Mouse (Mus musculus): Measurements from ENCODE around the gene Pdzd2. TPM values are rescaled to one million over a fixed set of nuclear protein-coding genes. Genes with fewer than 3 reads are reported as not detected.

Pdzd2 gene
- polyA plus RNA-seq, 1 experiment from 2014 or later = 13.7 TPM

DNA sequence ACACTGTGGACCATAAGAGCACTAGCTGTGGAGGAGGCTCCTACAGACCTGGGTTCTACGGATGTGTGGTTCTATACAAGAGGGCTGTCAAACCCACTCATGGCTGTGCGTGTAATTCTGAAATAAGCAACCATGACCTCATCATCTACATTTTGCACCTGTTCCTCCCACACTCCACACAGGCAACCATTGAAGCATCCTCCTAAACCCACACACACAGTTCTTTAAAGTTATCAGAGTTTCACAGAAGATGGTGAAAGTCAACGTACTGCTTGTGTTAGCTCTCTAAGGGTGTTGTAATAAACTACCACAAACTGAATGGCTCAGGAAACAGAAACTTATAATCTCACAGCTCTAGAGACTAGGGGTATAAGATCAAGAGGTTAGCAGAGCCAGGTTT is 151.1 kb downstream of the Pdzd2 start:
- no peaks in the 10 kb centered on the region for H3K36me3 ChIP-seq
- H3K9me3 ChIP-seq = no peaks in the 10 kb centered on the region
- no peak for ATAC-seq (ENCODE audit: insufficient number of reproducible peaks, insufficient read depth, low FRiP score, low TSS enrichment)
- H3K4me3 ChIP-seq = no peak overlapping the region
- no peaks in the 10 kb centered on the region for H3K4me1 ChIP-seq
- no peak overlapping the region for H3K27ac ChIP-seq
- no peak overlapping the region for H3K9ac ChIP-seq
- H3K27me3 ChIP-seq = no peaks in the 10 kb centered on the region
- no peak overlapping the region for H3K4me2 ChIP-seq (replicated peaks)
- 97% methylated on average over 3 of the region's 3 CpGs for WGBS

GRCm38 (mm10) chr15:12586852-12587424 is 152.8 kb downstream of the Pdzd2 start:
- Histone ChIP-seq H3K9ac (no peak overlapping the region), H3K4me3 (no peak overlapping the region), H3K27ac (no peak overlapping the region), H3K36me3 (no peaks in the 10 kb centered on the region), H3K4me2 (replicated peaks) (no peak overlapping the region), H3K4me1 (no peaks in the 10 kb centered on the region), H3K27me3 (no peaks in the 10 kb centered on the region), H3K9me3 (no peaks in the 10 kb centered on the region)
- no peak for ATAC-seq (ENCODE audit: insufficient number of reproducible peaks, insufficient read depth, low FRiP score, low TSS enrichment)
- WGBS = 69% methylated on average over 4 of the region's 4 CpGs

DNA sequence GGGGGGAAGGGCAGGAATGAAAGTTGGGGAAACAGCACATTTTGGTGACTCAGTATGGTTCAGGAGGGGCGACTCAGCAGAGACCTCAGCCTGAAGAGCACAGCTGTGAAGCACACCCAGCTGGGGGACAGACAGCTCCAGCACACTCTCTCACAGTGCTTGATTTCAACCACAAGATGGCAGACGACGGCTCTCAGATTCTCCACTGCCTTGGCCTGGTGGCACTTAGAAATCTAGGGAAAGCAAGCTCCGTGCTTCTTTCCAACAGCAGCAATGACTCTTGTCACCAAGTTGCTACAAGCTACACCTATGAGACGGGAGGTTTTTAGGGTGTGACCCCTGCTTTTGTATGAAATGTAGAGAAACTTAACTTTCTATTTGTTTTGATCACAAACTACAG is 153.6 kb downstream of the Pdzd2 start:
- Histone ChIP-seq H3K27ac (no peak overlapping the region), H3K27me3 (no peaks in the 10 kb centered on the region), H3K9ac (no peak overlapping the region), H3K9me3 (no peaks in the 10 kb centered on the region), H3K36me3 (no peaks in the 10 kb centered on the region), H3K4me3 (no peak overlapping the region), H3K4me1 (no peaks in the 10 kb centered on the region), H3K4me2 (replicated peaks) (no peak overlapping the region)
- 6% methylated on average over 5 of the region's 5 CpGs for WGBS
- peak; percentile 90 for ATAC-seq (ENCODE audit: insufficient number of reproducible peaks, insufficient read depth, low FRiP score, low TSS enrichment)

DNA sequence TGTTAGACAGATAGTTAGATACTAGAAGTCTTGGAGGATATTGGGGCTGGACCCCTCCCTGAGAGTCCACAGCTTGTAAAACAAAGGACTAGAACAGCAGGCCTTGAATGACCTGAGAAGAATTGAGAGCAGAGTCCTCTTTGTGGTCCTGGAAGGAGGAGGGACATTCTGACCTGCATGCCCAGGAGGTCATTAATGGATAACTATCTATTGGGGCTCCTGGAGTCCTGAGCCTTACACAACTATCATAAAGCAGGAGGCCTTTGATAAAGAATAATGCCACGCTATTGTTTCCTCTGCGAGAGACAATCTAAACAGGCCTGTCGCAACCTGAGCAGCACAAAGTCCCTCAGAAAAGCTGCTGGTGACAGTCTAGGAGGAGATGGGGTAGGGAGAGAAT is 156.7 kb downstream of the Pdzd2 start:
- Histone ChIP-seq H3K36me3 (no peaks in the 10 kb centered on the region), H3K27me3 (no peaks in the 10 kb centered on the region), H3K9ac (no peak overlapping the region), H3K4me3 (no peak overlapping the region), H3K4me2 (replicated peaks) (no peak overlapping the region), H3K9me3 (no peaks in the 10 kb centered on the region), H3K4me1 (no peaks in the 10 kb centered on the region), H3K27ac (no peak overlapping the region)
- 91% methylated on average over 3 of the region's 3 CpGs for WGBS
- no peak for ATAC-seq (ENCODE audit: insufficient number of reproducible peaks, insufficient read depth, low FRiP score, low TSS enrichment)

DNA sequence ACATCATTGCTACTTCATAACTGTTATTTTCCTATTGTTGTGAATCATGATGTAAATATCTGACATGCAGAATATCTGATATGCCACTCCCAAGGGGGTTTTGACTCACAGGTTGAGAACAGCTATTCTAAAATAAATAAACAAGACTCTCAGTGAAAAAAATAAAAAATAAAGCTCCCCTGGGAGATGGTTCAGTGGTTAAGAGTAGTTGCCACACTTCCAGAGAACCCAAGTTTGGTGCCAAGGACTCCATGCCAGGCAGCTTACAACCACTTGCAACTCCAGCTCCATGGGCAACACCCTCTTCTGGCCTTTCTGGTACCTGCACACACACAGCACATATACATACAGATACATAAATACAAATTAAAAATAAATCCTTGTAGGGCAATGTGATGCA is 157.3 kb downstream of the Pdzd2 start:
- no peak for ATAC-seq (ENCODE audit: insufficient number of reproducible peaks, insufficient read depth, low FRiP score, low TSS enrichment)
- no peaks in the 10 kb centered on the region for H3K9me3 ChIP-seq

GRCm38 (mm10) chr15:12579196-12579595 is 160.5 kb downstream of the Pdzd2 start:
- Histone ChIP-seq H3K27ac (no peak overlapping the region), H3K4me2 (replicated peaks) (no peak overlapping the region), H3K9ac (no peak overlapping the region), H3K9me3 (no peaks in the 10 kb centered on the region), H3K4me3 (no peak overlapping the region), H3K36me3 (no peaks in the 10 kb centered on the region), H3K27me3 (no peaks in the 10 kb centered on the region), H3K4me1 (peaks cover 10% of the 10 kb centered on the region; the same call in 1 of the 2 replicates)
- no peak for ATAC-seq (ENCODE audit: insufficient number of reproducible peaks, insufficient read depth, low FRiP score, low TSS enrichment)
- WGBS = 78% methylated on average over 6 of the region's 6 CpGs

More for the DNA sequence above, 157.3 kb downstream of the Pdzd2 start:
- Histone ChIP-seq H3K4me2 (replicated peaks) (no peak overlapping the region), H3K27me3 (no peaks in the 10 kb centered on the region), H3K9ac (no peak overlapping the region), H3K4me1 (peaks cover 1% of the 10 kb centered on the region; the same call in 1 of the 2 replicates), H3K4me3 (no peak overlapping the region), H3K36me3 (no peaks in the 10 kb centered on the region), H3K27ac (no peak overlapping the region)

DNA sequence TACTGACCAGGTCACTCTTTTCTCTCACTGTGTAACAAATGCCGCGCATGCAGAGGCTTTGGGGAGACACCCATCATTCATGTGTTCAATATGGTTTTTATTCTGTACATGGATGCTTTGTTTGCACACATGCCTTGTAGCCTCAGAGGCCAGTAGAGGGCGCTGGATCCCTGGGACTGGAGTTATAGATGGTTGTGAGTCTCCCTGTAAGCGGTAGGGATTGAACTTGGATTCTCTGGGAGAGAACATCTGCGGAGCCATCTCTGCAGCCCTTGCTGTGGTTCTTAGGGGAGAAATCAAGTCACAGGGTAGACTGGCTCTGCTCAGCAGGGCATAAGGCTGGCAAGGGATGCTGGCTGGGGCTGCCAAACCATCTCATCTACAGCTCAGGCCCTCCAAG is 161.4 kb downstream of the Pdzd2 start:
- Histone ChIP-seq H3K4me2 (replicated peaks) (no peak overlapping the region), H3K4me1 (peaks cover 10% of the 10 kb centered on the region; the same call in 1 of the 2 replicates), H3K4me3 (no peak overlapping the region), H3K27me3 (no peaks in the 10 kb centered on the region), H3K36me3 (no peaks in the 10 kb centered on the region), H3K27ac (no peak overlapping the region), H3K9me3 (no peaks in the 10 kb centered on the region), H3K9ac (no peak overlapping the region)
- WGBS = 38% methylated on average over 5 of the region's 5 CpGs
- no peak for ATAC-seq (ENCODE audit: insufficient number of reproducible peaks, insufficient read depth, low FRiP score, low TSS enrichment)

- 69% methylated on average over 6 of the region's 6 CpGs for WGBS
- H3K27me3 ChIP-seq = no peaks in the 10 kb centered on the region
- H3K36me3 ChIP-seq = no peaks in the 10 kb centered on the region
- ATAC-seq (ENCODE audit: insufficient number of reproducible peaks, insufficient read depth, low FRiP score, low TSS enrichment) = no peak
- H3K27ac ChIP-seq = no peak overlapping the region
- H3K9ac ChIP-seq = no peak overlapping the region
- H3K4me3 ChIP-seq = no peak overlapping the region
- H3K9me3 ChIP-seq = no peaks in the 10 kb centered on the region
- H3K4me2 ChIP-seq (replicated peaks) = no peak overlapping the region; the same call in 1 of the 2 replicates
- H3K4me1 ChIP-seq = peaks cover 10% of the 10 kb centered on the region; the same call in 1 of the 2 replicates
Observed at GRCm38 (mm10) chr15:12577715-12578114, 162.0 kb downstream of the Pdzd2 start.

DNA sequence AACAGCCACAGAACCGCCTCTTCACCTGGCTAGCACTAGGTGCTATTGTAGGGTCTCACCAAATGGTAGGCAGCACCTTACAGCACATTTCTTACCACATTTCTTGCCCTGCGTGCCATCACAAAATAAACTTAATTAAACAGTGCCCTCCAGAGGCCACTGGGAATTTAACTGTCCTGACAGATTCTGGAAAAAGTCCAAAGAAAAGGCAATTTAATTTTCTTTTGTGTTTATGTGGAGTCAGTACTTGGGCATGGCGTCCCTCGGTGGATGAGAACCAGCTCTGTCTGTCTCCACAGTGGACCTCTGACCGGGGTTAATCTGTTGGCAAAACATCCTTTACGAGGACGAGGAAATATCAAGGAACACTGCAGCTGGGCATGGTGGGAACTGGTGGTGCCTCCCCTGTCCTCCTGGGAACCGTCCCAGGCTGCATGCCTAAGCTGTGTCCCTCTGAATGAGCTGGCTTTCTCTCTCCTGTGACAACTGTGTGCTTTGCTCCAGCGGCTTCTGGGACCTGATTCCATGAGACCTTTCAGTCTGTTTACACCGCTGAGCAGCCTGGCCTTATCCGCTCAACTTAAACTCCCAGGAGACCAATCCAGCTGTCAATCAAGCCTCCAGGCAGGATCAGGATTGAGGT is 162.5 kb downstream of the Pdzd2 start:
- peaks cover 10% of the 10 kb centered on the region; the same call in 1 of the 2 replicates for H3K4me1 ChIP-seq
- peak overlapping the region; percentile 28 for H3K4me2 ChIP-seq (replicated peaks)
- no peak overlapping the region for H3K9ac ChIP-seq
- 22% methylated on average over 11 of the region's 11 CpGs for WGBS
- no peak overlapping the region for H3K27ac ChIP-seq
- no peaks in the 10 kb centered on the region for H3K9me3 ChIP-seq
- H3K36me3 ChIP-seq = no peaks in the 10 kb centered on the region
- no peaks in the 10 kb centered on the region for H3K27me3 ChIP-seq
- H3K4me3 ChIP-seq = no peak overlapping the region
- no peak for ATAC-seq (ENCODE audit: insufficient number of reproducible peaks, insufficient read depth, low FRiP score, low TSS enrichment)

DNA sequence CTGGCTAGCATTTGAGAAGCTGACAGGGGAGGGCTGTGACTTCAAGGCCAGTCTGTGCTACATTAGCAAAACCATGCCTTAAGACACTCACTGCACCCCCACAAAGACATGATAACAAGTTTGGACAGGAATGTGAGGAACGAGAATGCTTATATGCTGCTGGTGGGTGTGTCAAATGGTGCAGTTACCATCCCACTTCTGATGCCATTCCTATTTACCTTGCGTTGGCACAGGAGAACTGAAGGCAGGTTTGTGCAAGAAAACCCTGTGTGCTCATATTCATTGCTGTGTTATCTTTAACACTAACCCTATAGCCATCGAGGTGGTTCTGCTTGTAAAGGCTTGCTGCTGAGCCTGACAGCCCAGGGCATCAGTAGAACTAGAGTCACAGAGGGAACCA is 166.1 kb downstream of the Pdzd2 start:
- 81% methylated on average over 3 of the region's 3 CpGs for WGBS
- Histone ChIP-seq H3K27ac (no peak overlapping the region), H3K4me2 (replicated peaks) (no peak overlapping the region), H3K4me3 (no peak overlapping the region), H3K9me3 (no peaks in the 10 kb centered on the region), H3K36me3 (no peaks in the 10 kb centered on the region), H3K4me1 (peaks cover 10% of the 10 kb centered on the region; the same call in 1 of the 2 replicates), H3K9ac (no peak overlapping the region), H3K27me3 (no peaks in the 10 kb centered on the region)
- no peak for ATAC-seq (ENCODE audit: insufficient number of reproducible peaks, insufficient read depth, low FRiP score, low TSS enrichment)

- no peaks in the 10 kb centered on the region for H3K4me1 ChIP-seq
- H3K27ac ChIP-seq = no peak overlapping the region
- H3K9ac ChIP-seq = no peak overlapping the region
- no peak overlapping the region for H3K4me3 ChIP-seq
- no peak for ATAC-seq (ENCODE audit: insufficient number of reproducible peaks, insufficient read depth, low FRiP score, low TSS enrichment)
- 64% methylated on average over 4 of the region's 4 CpGs for WGBS
- H3K27me3 ChIP-seq = no peaks in the 10 kb centered on the region
- H3K36me3 ChIP-seq = no peaks in the 10 kb centered on the region
- H3K9me3 ChIP-seq = no peaks in the 10 kb centered on the region
- H3K4me2 ChIP-seq (replicated peaks) = no peak overlapping the region
Observed at GRCm38 (mm10) chr15:12571168-12571567, 168.6 kb downstream of the Pdzd2 start.

- Histone ChIP-seq H3K27me3 (no peaks in the 10 kb centered on the region), H3K4me3 (no peak overlapping the region), H3K9me3 (no peaks in the 10 kb centered on the region), H3K4me1 (no peaks in the 10 kb centered on the region), H3K9ac (no peak overlapping the region), H3K4me2 (replicated peaks) (no peak overlapping the region), H3K36me3 (no peaks in the 10 kb centered on the region), H3K27ac (no peak overlapping the region)
- ATAC-seq (ENCODE audit: insufficient number of reproducible peaks, insufficient read depth, low FRiP score, low TSS enrichment) = no peak
- WGBS = 83% methylated on average over 11 of the region's 11 CpGs
Observed at GRCm38 (mm10) chr15:12566637-12567440, 172.9 kb downstream of the Pdzd2 start.

Measured in embryonic facial prominence, embryonic 12.5 days (tissue).